Mouse (Mus musculus): ENCODE results near the gene Med13l. TPM values are rescaled to one million over a fixed set of nuclear protein-coding genes. Genes with fewer than 3 reads are reported as not detected.

Gene Med13l
- total RNA-seq, 2 experiments from 2014 or later: 72.0 to 76.1 TPM

GRCm38 (mm10) chr5:118585355-118585754 lies 24.9 kb downstream of the Med13l start:
- intact Hi-C loops (cut with DNase I): no loop called here
- DNase-seq (ENCODE audit: extremely low spot score in 1 of 2, low spot score in 2 of 2): no peak

- intact Hi-C loops (cut with DNase I): no loop called here
These were observed 26.1 kb downstream of the Med13l start for GRCm38 (mm10) chr5:118586560-118586959.

GRCm38 (mm10) chr5:118588381-118588925 lies 28.0 kb downstream of the Med13l start:
- intact Hi-C loops (cut with DNase I): no loop called here
- DNase-seq (ENCODE audit: extremely low spot score in 1 of 2, low spot score in 2 of 2): no peak

More at GRCm38 (mm10) chr5:118586560-118586959, 26.1 kb downstream of the Med13l start:
- DNase-seq (ENCODE audit: extremely low spot score in 1 of 2, low spot score in 2 of 2): no peak

- intact Hi-C loops (cut with DNase I): no loop called here
- DNase-seq (ENCODE audit: extremely low spot score in 1 of 2, low spot score in 2 of 2): no peak
These were observed 28.9 kb downstream of the Med13l start for GRCm38 (mm10) chr5:118589186-118589892.

- intact Hi-C loops (cut with DNase I): loop anchor here (10.0 kb wide), 1 partner anchor 124 kb away; no protein-coding TSS in a partner anchor
- no peak for DNase-seq (ENCODE audit: extremely low spot score in 1 of 2, low spot score in 2 of 2)
These were observed 30.4 kb downstream of the Med13l start for GRCm38 (mm10) chr5:118590868-118591267.

- no peak for DNase-seq (ENCODE audit: extremely low spot score in 1 of 2, low spot score in 2 of 2)
- intact Hi-C loops (cut with DNase I): loop anchor here (10.0 kb wide), 1 partner anchor 123 kb away; no protein-coding TSS in a partner anchor
These were observed 31.5 kb downstream of the Med13l start for GRCm38 (mm10) chr5:118591826-118592499.

- intact Hi-C loops (cut with DNase I): loop anchor here (5.0 to 10.0 kb wide), 2 partner anchors 63 to 120 kb away; no protein-coding TSS in a partner anchor
- DNase-seq (ENCODE audit: extremely low spot score in 1 of 2, low spot score in 2 of 2): peak; percentile 42 to 51
These were observed 34.2 kb downstream of the Med13l start for GRCm38 (mm10) chr5:118594470-118595236.

- DNase-seq (ENCODE audit: extremely low spot score in 1 of 2, low spot score in 2 of 2): no peak
- intact Hi-C loops (cut with DNase I): loop anchor here (5.0 to 10.0 kb wide), 2 partner anchors 61 to 119 kb away; no protein-coding TSS in a partner anchor
These were observed 35.4 kb downstream of the Med13l start for GRCm38 (mm10) chr5:118595901-118596300.

- DNase-seq (ENCODE audit: extremely low spot score in 1 of 2, low spot score in 2 of 2): no peak
- intact Hi-C loops (cut with DNase I): loop anchor here (5.0 to 10.0 kb wide), 2 partner anchors 61 to 118 kb away; no protein-coding TSS in a partner anchor
These were observed 36.1 kb downstream of the Med13l start for GRCm38 (mm10) chr5:118596452-118597092.

GRCm38 (mm10) chr5:118598601-118599000 lies 38.1 kb downstream of the Med13l start:
- no peak for DNase-seq (ENCODE audit: extremely low spot score in 1 of 2, low spot score in 2 of 2)
- intact Hi-C loops (cut with DNase I): loop anchor here (5.0 to 10.0 kb wide), 2 partner anchors 59 to 116 kb away; no protein-coding TSS in a partner anchor

GRCm38 (mm10) chr5:118601452-118601851 lies 41.0 kb downstream of the Med13l start:
- DNase-seq (ENCODE audit: extremely low spot score in 1 of 2, low spot score in 2 of 2): no peak
- intact Hi-C loops (cut with DNase I): no loop called here

GRCm38 (mm10) chr5:118602706-118603105 lies 42.2 kb downstream of the Med13l start:
- DNase-seq (ENCODE audit: extremely low spot score in 1 of 2, low spot score in 2 of 2): no peak
- intact Hi-C loops (cut with DNase I): no loop called here

- intact Hi-C loops (cut with DNase I): no loop called here
- no peak for DNase-seq (ENCODE audit: extremely low spot score in 1 of 2, low spot score in 2 of 2)
These were observed 45.1 kb downstream of the Med13l start for GRCm38 (mm10) chr5:118605424-118606067.

GRCm38 (mm10) chr5:118606636-118607035 lies 46.2 kb downstream of the Med13l start:
- DNase-seq (ENCODE audit: extremely low spot score in 1 of 2, low spot score in 2 of 2): no peak
- intact Hi-C loops (cut with DNase I): no loop called here

GRCm38 (mm10) chr5:118607900-118608299 lies 47.4 kb downstream of the Med13l start:
- no peak for DNase-seq (ENCODE audit: extremely low spot score in 1 of 2, low spot score in 2 of 2)
- intact Hi-C loops (cut with DNase I): no loop called here

- intact Hi-C loops (cut with DNase I): no loop called here
- DNase-seq (ENCODE audit: extremely low spot score in 1 of 2, low spot score in 2 of 2): no peak
These were observed 50.0 kb downstream of the Med13l start for GRCm38 (mm10) chr5:118610468-118610867.

- intact Hi-C loops (cut with DNase I): no loop called here
- no peak for DNase-seq (ENCODE audit: extremely low spot score in 1 of 2, low spot score in 2 of 2)
These were observed 52.6 kb downstream of the Med13l start for GRCm38 (mm10) chr5:118612956-118613631.

Data from left cerebral cortex, postnatal 10 days (tissue).